Mouse (Mus musculus) thymus, adult 2 months (tissue): ENCODE measurements at regions not wholly inside any gene's neighbourhood (a gene's known extent, or its start where the extent isn't known, plus 50 kb on each side); places are given as distances from the start of the nearest gene placed in this dataset.

Source experiments
- CTCF ChIP-seq: fragments of 200-500 bp; IDR thresholded peaks from 2 replicates; pipeline ENCODE4 v1.5.1; 2012; ENCODE audit warnings: mild to moderate bottlenecking, control low read depth, low read length, moderate library complexity, borderline replicate concordance; ENCODE audit not compliant: control insufficient read depth, poor library complexity, insufficient read depth; ENCODE audit errors: extremely low read depth
- POLR2A ChIP-seq: fragments of 200-500 bp; IDR thresholded peaks from 2 replicates; pipeline ENCODE4 v1.6.1; 2012; ENCODE audit warnings: mild to moderate bottlenecking, low read length, control low read depth, moderate library complexity; ENCODE audit not compliant: control insufficient read depth, poor library complexity, insufficient read depth; ENCODE audit errors: extremely low read depth

GRCm38 (mm10) chr1:38725805-38726204, 61.0 kb upstream of the Aff3 start:
- TF ChIP-seq CTCF (no peak), POLR2A (no peak)
